In genomic region chr6:30243347-30244007, GRCm38 (mm10) we compare ENCODE assay signal across 18 mouse cellular contexts.
DNase-seq lines count a peak whose midpoint lies in the region; ATAC-seq and TF ChIP-seq lines count a peak whose summit lies in the region.
"Had no signal": no experiment of that assay in that cellular context is flagged by ENCODE, and none has a peak within 500 bp of the region (broad histone marks: within the 10 kb centered on the region; RNA-seq: fewer than 3 reads in every experiment).

No protein-coding gene starts in this region.

- H3K4me2 ChIP-seq in kidney, embryonic 15.5 days: no peak overlapping the region
- H3K4me2 ChIP-seq in CH12.LX (ENCODE audit: insufficient read depth, low read depth, poor library complexity, severe bottlenecking): no peak overlapping the region
- H3K4me2 ChIP-seq: forebrain, embryonic 12.5 days; liver, embryonic 12.5 days; lung, embryonic 14.5 days; midbrain, embryonic 15.5 days had no signal

- dilution Hi-C loops in CH12.LX (cut with MboI; ENCODE audit: extremely low pct_ligation_motif_present, extremely low pct_unique_long_range_greater_than_20kb, low sequenced_read_pairs): no loop called here

- TF ChIP-seq RAD21 in CH12.LX (IDR thresholded peaks at IDR 0.05; ENCODE audit: low read depth, low read length): no peak

- 83% methylated on average over 9 of the region's 9 CpGs for WGBS in kidney, embryonic 15.5 days

- 0 out of 2 replicates have a peak overlapping the region, but pooled peaks have one; percentile 13 for H3K27ac ChIP-seq in kidney, embryonic 15.5 days
- no peak overlapping the region for H3K27ac ChIP-seq in CH12.LX (ENCODE audit: insufficient read depth, low read depth)
- H3K27ac ChIP-seq: forebrain, embryonic 12.5 days; liver, embryonic 12.5 days; midbrain, embryonic 15.5 days had no signal

- H3K4me3 ChIP-seq in kidney, embryonic 15.5 days (replicated peaks): no peak overlapping the region
- H3K4me3 ChIP-seq in CH12.LX (replicated peaks in 1 of 3; ENCODE audit: low read depth in 2 of 3, low read length in 2 of 3, poor library complexity in 1 of 3): no peak overlapping the region
- H3K4me3 ChIP-seq in megakaryocyte, embryonic 14.5 days (replicated peaks): peak overlapping the region; percentile 35
- H3K4me3 ChIP-seq: forebrain, embryonic 12.5 days; liver, embryonic 12.5 days; midbrain, embryonic 15.5 days had no signal

- H3K4me1 ChIP-seq in kidney, embryonic 15.5 days: no peaks in the 10 kb centered on the region; the same call in 1 of the 2 replicates
- peaks cover 2 to 20% of the 10 kb centered on the region in 2 experiments for H3K4me1 ChIP-seq in CH12.LX (ENCODE audit: control insufficient read depth in 1 of 2, insufficient read depth in 2 of 2)
- H3K4me1 ChIP-seq in megakaryocyte, embryonic 14.5 days: peaks cover 31% of the 10 kb centered on the region
- H3K4me1 ChIP-seq: forebrain, embryonic 12.5 days; midbrain, embryonic 15.5 days had no signal

- no peak for TF ChIP-seq CTCF in CH12.LX (conservative IDR thresholded peaks at IDR 0.05 in 1 of 2, IDR thresholded peaks at IDR 0.05 in 1 of 2; ENCODE audit: low read depth in 2 of 2, low read length in 2 of 2)

- H3K27me3 ChIP-seq in kidney, embryonic 15.5 days: no peaks in the 10 kb centered on the region
- H3K27me3 ChIP-seq in CH12.LX (replicated peaks): no peaks in the 10 kb centered on the region
- no peaks in the 10 kb centered on the region for H3K27me3 ChIP-seq in megakaryocyte, embryonic 14.5 days (replicated peaks)
- H3K27me3 ChIP-seq: forebrain, embryonic 12.5 days; liver, embryonic 12.5 days; midbrain, embryonic 15.5 days had no signal

- in situ Hi-C loops in CH12.LX (cut with MboI; ENCODE audit: low pct_ligation_motif_present, low pct_unique_long_range_greater_than_20kb, low sequenced_read_pairs): no loop called here

- TF ChIP-seq POLR2A in CH12.LX (IDR thresholded peaks at IDR 0.05; ENCODE audit: low read depth, low read length): no peak

- H3K9me3 ChIP-seq in kidney, embryonic 15.5 days (replicated peaks): no peaks in the 10 kb centered on the region
- no peaks in the 10 kb centered on the region for H3K9me3 ChIP-seq in CH12.LX (replicated peaks; ENCODE audit: low read length)
- no peaks in the 10 kb centered on the region for H3K9me3 ChIP-seq in megakaryocyte, embryonic 14.5 days
- H3K9me3 ChIP-seq: forebrain, embryonic 12.5 days; liver, embryonic 12.5 days; midbrain, embryonic 15.5 days had no signal

- no peak for TF ChIP-seq EP300 in CH12.LX (IDR thresholded peaks at IDR 0.05; ENCODE audit: low read length)

- DNase-seq in heart, adult 11 months: peak; percentile 90
- no peak for DNase-seq in heart, postnatal 25 days (ENCODE audit: low spot score)
- no peak for DNase-seq in kidney, adult 18-20 months
- DNase-seq in CH12.LX (ENCODE audit: extremely low read depth): no peak
- no peak for DNase-seq in lung, postnatal 4 days
- DNase-seq: adrenal gland, adult 2 months; B cell, adult 2 months; cerebellum, adult 9-11 months; kidney, postnatal 25 days; lung, embryonic 14.5 days; right cerebral cortex, postnatal 14 days; spleen, adult 18-20 months; thymus, postnatal 25 days had no signal

- no peak for ATAC-seq in kidney, embryonic 15.5 days (replicated peaks; ENCODE audit: low FRiP score)
- ATAC-seq: liver, embryonic 12.5 days; midbrain, embryonic 15.5 days had no signal

- peaks cover 42% of the 10 kb centered on the region for H3K36me3 ChIP-seq in kidney, embryonic 15.5 days
- peaks cover 11 to 60% of the 10 kb centered on the region in 2 experiments for H3K36me3 ChIP-seq in CH12.LX (replicated peaks in 1 of 2; ENCODE audit: control insufficient read depth in 1 of 2, insufficient read depth in 1 of 2, low read length in 1 of 2)
- peaks cover 88% of the 10 kb centered on the region for H3K36me3 ChIP-seq in megakaryocyte, embryonic 14.5 days (replicated peaks; ENCODE audit: low read length)
- H3K36me3 ChIP-seq: midbrain, embryonic 15.5 days had no signal

- intact Hi-C loops in heart, postnatal 25 days (cut with DNase I): no loop called here

- H3K9ac ChIP-seq in kidney, embryonic 15.5 days: no peak overlapping the region
- H3K9ac ChIP-seq in CH12.LX (ENCODE audit: insufficient read depth, low read depth): no peak overlapping the region
- H3K9ac ChIP-seq: forebrain, embryonic 12.5 days; liver, embryonic 12.5 days; lung, embryonic 14.5 days; midbrain, embryonic 15.5 days had no signal

- H3K79me2 ChIP-seq in CH12.LX (replicated peaks; ENCODE audit: control insufficient read depth, extremely low read depth, insufficient read depth, poor library complexity, severe bottlenecking): no peaks in the 10 kb centered on the region

TF ChIP-seq in CH12.LX, 34 proteins besides CTCF, POLR2A, EP300 and RAD21:
- TF ChIP-seq MYC (IDR thresholded peaks at IDR 0.05; ENCODE audit: low read depth, low read length) (no peak), ELF1 (IDR thresholded peaks at IDR 0.05; ENCODE audit: low read depth, low read length) (no peak), ZKSCAN1 (IDR thresholded peaks at IDR 0.05; ENCODE audit: borderline replicate concordance, low read depth, low read length) (peak; percentile 75)
TF ChIP-seq in CH12.LX: peak in this region for 1.
